Mouse (Mus musculus) layer of hippocampus, postnatal 25 days (tissue): Measurements from ENCODE around the gene Vwa3b. TPM values are rescaled to one million over a fixed set of nuclear protein-coding genes. Genes with fewer than 3 reads are reported as not detected.
A peak's percentile ranks its signal among the peaks of the same experiment; 100 is the strongest.

Experiments used
- DNase-seq, 2 experiments: peaks; one replicate each; pipeline ENCODE4 v3.0.0; 2022; ENCODE audit warnings: mixed read lengths in 2 of 2, low spot score in 1 of 2; ENCODE audit errors: extremely low spot score in 1 of 2
- total RNA-seq, 2 experiments: library from RNA; stranded (reverse); gene quantifications; 2 replicates each; pipeline ENCODE4 v1.2.3; 2021

Vwa3b gene
- total RNA-seq, 2 experiments from 2014 or later, result 19.6 to 21.1 TPM

DNA sequence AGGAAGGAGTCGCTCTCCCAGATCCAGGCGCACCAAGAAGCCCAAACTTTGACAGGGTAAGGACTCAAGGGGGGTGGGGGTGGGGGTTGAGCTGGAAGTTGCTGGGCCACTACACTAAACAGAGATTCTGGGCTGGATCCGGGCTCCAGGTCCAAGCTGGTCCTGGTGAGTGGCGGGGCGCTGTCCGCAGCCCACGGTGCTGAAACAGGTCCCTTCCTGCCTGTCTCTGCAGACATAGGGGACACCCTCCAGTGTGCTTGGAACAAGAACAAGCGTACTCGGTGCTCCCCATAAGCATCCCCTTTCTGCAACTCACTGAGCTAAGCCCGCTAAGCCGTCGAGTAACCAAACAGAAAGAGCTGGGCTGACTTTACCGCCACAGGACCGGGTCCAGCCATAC, 192.0 kb downstream of the Vwa3b start:
- DNase-seq, result peak in 1 of 2 experiments; percentile 34

DNA sequence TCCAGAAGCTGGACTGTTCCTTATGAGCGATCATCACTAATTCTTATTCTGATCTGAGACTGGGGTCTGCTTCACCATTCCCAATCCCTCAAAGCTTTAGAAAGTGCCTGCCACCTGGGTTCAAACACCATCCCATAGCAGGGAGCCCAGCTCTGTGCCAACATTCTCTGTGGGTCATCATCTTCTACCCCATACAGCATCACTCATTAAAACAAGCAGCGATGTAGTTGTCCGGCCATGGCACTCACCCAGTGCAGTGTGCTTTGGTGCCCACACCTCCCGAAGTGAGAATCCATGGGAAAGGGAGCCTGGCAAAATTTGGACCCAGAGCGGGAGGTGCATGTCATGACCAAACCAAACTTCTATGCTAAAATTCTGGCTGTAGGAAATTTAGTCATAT, 193.2 kb downstream of the Vwa3b start:
- DNase-seq, result no peak

DNA sequence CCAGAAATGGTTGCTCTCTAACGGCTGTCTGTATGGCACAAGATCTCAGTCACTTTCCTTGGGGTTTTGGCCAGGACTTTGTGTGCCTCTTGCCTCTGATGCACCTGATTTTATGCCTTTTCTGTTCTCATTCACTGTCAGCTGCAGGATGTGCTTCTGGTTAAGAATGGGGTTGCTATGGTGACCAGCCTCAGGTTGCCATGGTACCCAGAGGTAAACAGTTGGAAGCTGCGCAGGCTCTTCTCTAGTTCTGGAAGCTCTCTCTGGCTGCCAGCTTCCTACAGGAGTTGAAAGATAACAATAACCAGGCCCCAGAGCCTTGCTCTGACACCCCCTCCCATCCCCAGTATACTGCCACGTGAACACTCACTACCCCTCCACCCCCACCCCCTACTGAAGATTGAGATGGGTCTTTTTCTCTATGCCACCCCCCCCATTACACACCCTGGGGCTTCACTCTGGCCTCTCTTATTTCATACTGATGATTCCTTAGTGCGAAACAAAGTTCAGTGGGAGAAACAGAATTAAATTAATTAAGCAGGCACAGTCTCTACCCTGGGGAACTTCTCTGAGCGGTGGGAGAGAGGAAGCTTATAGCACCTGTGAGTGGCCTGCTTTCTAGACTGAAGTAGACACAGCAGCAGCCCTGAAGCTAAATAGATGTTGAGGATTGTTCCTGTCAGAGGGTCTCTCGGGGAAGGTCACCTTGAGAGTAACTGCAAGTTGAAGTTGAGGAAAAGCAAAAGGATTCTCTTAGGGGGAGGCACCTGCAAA, 193.9 kb downstream of the Vwa3b start:
- peak; percentile 38 to 51 for DNase-seq

DNA sequence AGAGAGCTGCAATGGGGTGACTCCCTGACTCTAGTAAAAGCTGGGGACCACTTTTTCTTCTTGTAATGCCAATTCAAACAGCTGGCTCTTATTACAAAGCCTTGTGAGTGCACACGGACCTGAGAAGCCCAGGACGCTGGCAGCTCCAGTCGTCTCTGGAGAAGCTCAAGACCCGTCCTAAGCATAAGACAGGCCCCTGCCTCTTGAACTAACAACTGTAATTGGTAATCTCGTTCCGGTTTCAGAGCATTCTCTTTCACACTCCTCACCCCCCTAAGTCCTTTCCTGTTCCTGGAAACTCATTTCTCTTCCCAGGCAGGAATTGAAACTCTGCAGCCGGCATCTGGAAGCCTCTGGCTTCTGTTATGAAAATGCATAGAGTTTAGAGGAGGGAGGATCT, 195.6 kb downstream of the Vwa3b start:
- no peak for DNase-seq

DNA sequence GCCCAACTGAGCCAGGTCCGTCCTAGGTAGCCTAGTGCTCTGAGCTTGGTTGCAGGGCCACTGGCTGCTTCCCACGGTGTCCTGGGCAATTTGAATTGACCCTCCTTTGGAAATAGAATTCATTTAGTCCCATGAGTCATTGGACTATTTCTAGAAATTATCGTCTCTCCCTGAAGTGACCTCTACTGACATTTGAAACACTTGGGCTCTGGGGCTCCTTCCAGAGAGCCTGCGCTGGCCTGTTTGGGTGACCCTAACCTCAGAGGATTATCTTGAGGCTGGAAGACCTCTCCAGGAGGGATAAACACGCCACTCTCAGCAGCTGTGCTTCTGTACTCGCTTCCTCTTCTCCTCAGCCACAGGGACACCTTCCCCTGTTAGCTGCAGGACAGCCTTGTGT, 204.0 kb downstream of the Vwa3b start:
- DNase-seq, result no peak

DNA sequence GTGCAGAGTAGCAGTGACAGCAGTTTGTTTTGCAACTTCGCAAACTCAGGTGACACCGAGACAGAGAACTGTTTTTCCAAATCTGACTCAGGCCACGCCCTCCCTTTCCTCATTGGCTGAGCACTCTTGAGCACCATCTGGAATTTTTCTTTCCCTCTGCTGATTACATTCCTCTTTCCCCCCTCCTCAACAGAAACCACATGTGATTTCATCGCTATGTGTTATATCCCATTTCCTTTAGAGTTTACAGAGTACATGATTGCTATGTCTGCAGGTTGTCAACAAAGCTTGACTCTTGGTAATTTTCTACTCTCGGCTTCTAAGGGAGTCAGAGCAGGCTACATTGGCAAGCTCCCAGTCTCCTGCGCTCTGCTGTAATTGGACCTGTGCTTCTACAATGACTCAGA, 204.9 kb downstream of the Vwa3b start:
- DNase-seq, result no peak

Other genes starting within 250 kb of the Vwa3b start
- 10 to 100 TPM; 48.4 to 61.9 TPM for gene Tmem131, start 82.9 kb upstream of the Vwa3b start, total RNA-seq
- gene Cnga3, start 187.8 kb downstream of the Vwa3b start, total RNA-seq, result under 1 TPM; 0.40 to 0.47 TPM